Mouse (Mus musculus) MEL (cell line): ENCODE results near the gene Utrn.

Experiments used
- CHD2 ChIP-seq: IDR thresholded peaks from 2 replicates; pipeline ENCODE4 v1.6.1; 2011; ENCODE audit warnings: low read length, improper control_type of control experiment
- CTCF ChIP-seq, 3 experiments: IDR thresholded peaks in 2 of 3; conservative IDR thresholded peaks in 1 of 3; 2 replicates each; pipeline ENCODE4 v1.5.1; 2011 to 2012; ENCODE audit warnings: low read length in 3 of 3, low read depth in 2 of 3, mild to moderate bottlenecking in 2 of 3, improper control_type of control experiment in 1 of 3, inconsistent platforms in 1 of 3, mixed read lengths in 1 of 3, moderate library complexity in 1 of 3; ENCODE audit not compliant: control insufficient read depth in 1 of 3, insufficient read depth in 1 of 3, poor library complexity in 1 of 3, severe bottlenecking in 1 of 3
- ELF1 ChIP-seq: IDR thresholded peaks from 2 replicates; pipeline ENCODE4 v1.6.1; 2014; ENCODE audit warnings: low read depth, mild to moderate bottlenecking, inconsistent platforms, low read length, improper control_type of control experiment, moderate library complexity
- EP300 ChIP-seq, 2 experiments: IDR thresholded peaks; 2 replicates each; pipeline ENCODE4 v1.6.1; 2011; ENCODE audit warnings: improper control_type of control experiment in 2 of 2, low read length in 2 of 2, low read depth in 1 of 2, mild to moderate bottlenecking in 1 of 2
- GATA1 ChIP-seq: IDR thresholded peaks from 2 replicates; pipeline ENCODE4 v1.6.1; 2011; ENCODE audit warnings: low read depth, low read length, improper control_type of control experiment
- MAFK ChIP-seq: IDR thresholded peaks from 2 replicates; pipeline ENCODE4 v1.6.1; 2011; ENCODE audit warnings: low read depth, mild to moderate bottlenecking, low read length, improper control_type of control experiment, borderline replicate concordance
- MAX ChIP-seq: IDR thresholded peaks from 2 replicates; pipeline ENCODE4 v1.6.1; 2011; ENCODE audit warnings: low read length, improper control_type of control experiment
- MAZ ChIP-seq: IDR thresholded peaks from 2 replicates; pipeline ENCODE4 v1.6.1; 2012; ENCODE audit warnings: low read depth, mild to moderate bottlenecking, inconsistent platforms, low read length, improper control_type of control experiment
- NELFE ChIP-seq: IDR thresholded peaks from 2 replicates; pipeline ENCODE4 v1.6.1; 2011; ENCODE audit warnings: low read depth, low read length, improper control_type of control experiment
- NRF1 ChIP-seq: IDR thresholded peaks from 2 replicates; pipeline ENCODE4 v1.6.1; 2014; ENCODE audit warnings: low read depth, mild to moderate bottlenecking, inconsistent platforms, low read length, improper control_type of control experiment, moderate library complexity; ENCODE audit not compliant: poor library complexity, insufficient read depth, severe bottlenecking
- POLR2A ChIP-seq, 2 experiments: IDR thresholded peaks; 2 replicates each; pipeline ENCODE4 v1.6.1; 2011 to 2012; ENCODE audit warnings: low read length in 2 of 2, mild to moderate bottlenecking in 2 of 2, control low read depth in 1 of 2, improper control_type of control experiment in 1 of 2, low read depth in 1 of 2, moderate library complexity in 1 of 2; ENCODE audit not compliant: control insufficient read depth in 1 of 2, insufficient read depth in 1 of 2, poor library complexity in 1 of 2
- POLR2AphosphoS2 ChIP-seq: IDR thresholded peaks from 2 replicates; pipeline ENCODE4 v1.6.1; 2011; ENCODE audit warnings: low read length, improper control_type of control experiment
- UBTF ChIP-seq: IDR thresholded peaks from 2 replicates; pipeline ENCODE4 v1.6.1; 2012; ENCODE audit warnings: low read depth, mild to moderate bottlenecking, inconsistent platforms, low read length, improper control_type of control experiment, moderate library complexity, borderline replicate concordance; ENCODE audit not compliant: insufficient read depth

GRCm38 (mm10) chr10:12914203-12914602, 45.0 kb upstream of the Utrn start:
- TF ChIP-seq POLR2A (IDR thresholded peaks at IDR 0.05; ENCODE audit: control insufficient read depth in 1 of 2, insufficient read depth in 1 of 2, low read depth in 1 of 2, low read length in 2 of 2, poor library complexity in 1 of 2) (no peak), CTCF (IDR thresholded peaks at IDR 0.05 in 2 of 3, conservative IDR thresholded peaks at IDR 0.05 in 1 of 3; ENCODE audit: control insufficient read depth in 1 of 3, insufficient read depth in 1 of 3, low read depth in 2 of 3, low read length in 3 of 3, poor library complexity in 1 of 3, severe bottlenecking in 1 of 3) (no peak), ELF1 (no peak), NELFE (no peak), GATA1 (no peak), POLR2AphosphoS2 (no peak), MAX (no peak), CHD2 (no peak), EP300 (IDR thresholded peaks at IDR 0.05; ENCODE audit: low read depth in 1 of 2, low read length in 2 of 2) (no peak), UBTF (no peak), MAFK (no peak), NRF1 (no peak), MAZ (no peak)
